Mouse (Mus musculus): ENCODE data around the gene Inhbc.

- TF ChIP-seq CTCF (IDR thresholded peaks at IDR 0.05; ENCODE audit: low read depth, low read length) (no peak), EP300 (IDR thresholded peaks at IDR 0.05; ENCODE audit: insufficient read depth, low read depth, low read length) (no peak)
These were observed 43.4 kb upstream of the Inhbc start for GRCm38 (mm10) chr10:127413585-127413984.

All from ES-Bruce4 (cell line).